Mouse (Mus musculus): ENCODE data around the gene Grik4.

GRCm38 (mm10) chr9:42648051-42648450, 296.2 kb downstream of the Grik4 start:
- TF ChIP-seq CTCF (IDR thresholded peaks at IDR 0.05; ENCODE audit: borderline replicate concordance, control insufficient read depth, extremely low read depth, insufficient read depth, low read length, poor library complexity) (no peak), POLR2A (IDR thresholded peaks at IDR 0.05; ENCODE audit: control insufficient read depth, extremely low read depth, insufficient read depth, low read length, poor library complexity) (no peak)

Measured in thymus, adult 2 months (tissue).